Mouse (Mus musculus) embryonic stem cell, embryonic (primary cell): Measurements from ENCODE around the gene Lmod2.

Source experiments
- CTCF ChIA-PET, 4 experiments: fragments of 300-600 bp in 2 of 4; fragments of 350-600 bp in 2 of 4; sonication (Branson Sonifier 250); formaldehyde crosslinking; loops; one replicate each; lab custom pipeline; 2022; ENCODE audit warnings: inconsistent platforms in 2 of 4; lab: Charles Lee
- POLR2A ChIA-PET, 4 experiments: fragments of 300-600 bp in 2 of 4; fragments of 350-600 bp in 2 of 4; sonication (Branson Sonifier 250); formaldehyde crosslinking; loops; one replicate each; lab custom pipeline; 2022; ENCODE audit warnings: antibody characterized with exemption in 4 of 4, inconsistent platforms in 1 of 4; lab: Charles Lee

Lmod2 gene

GRCm38 (mm10) chr6:24597500-24597899 is at the start of gene Lmod2:
Gene Lmod2 (plus strand): TSS chr6:24597762.
- ChIA-PET CTCF (no interaction called here), POLR2A (no interaction called here)

GRCm38 (mm10) chr6:24549801-24550200 is 47.8 kb upstream of the Lmod2 start:
- POLR2A ChIA-PET, result no interaction called here
- CTCF ChIA-PET, result no interaction called here

GRCm38 (mm10) chr6:24552046-24552445 is 45.5 kb upstream of the Lmod2 start:
- ChIA-PET POLR2A (interaction anchor here in 1 of 4 experiments (1.0 kb wide), 1 partner anchor 55 kb away, joined by 3 read pairs; no protein-coding TSS in a partner anchor), CTCF (no interaction called here)

GRCm38 (mm10) chr6:24554427-24555086 is 43.0 kb upstream of the Lmod2 start:
- ChIA-PET CTCF (no interaction called here), POLR2A (no interaction called here)

- CTCF ChIA-PET, result no interaction called here
These were observed 42.1 kb upstream of the Lmod2 start for GRCm38 (mm10) chr6:24555488-24555887.

GRCm38 (mm10) chr6:24564081-24564480 is 33.5 kb upstream of the Lmod2 start:
- POLR2A ChIA-PET, result no interaction called here
- CTCF ChIA-PET, result no interaction called here

More at GRCm38 (mm10) chr6:24555488-24555887, 42.1 kb upstream of the Lmod2 start:
- POLR2A ChIA-PET, result no interaction called here

- CTCF ChIA-PET, result no interaction called here
- POLR2A ChIA-PET, result no interaction called here
These were observed 32.7 kb upstream of the Lmod2 start for GRCm38 (mm10) chr6:24564886-24565285.

- POLR2A ChIA-PET, result interaction anchor here in 1 of 4 experiments (0.6 kb wide), 1 partner anchor 162 kb away, joined by 10 read pairs; no protein-coding TSS in a partner anchor
- CTCF ChIA-PET, result no interaction called here
These were observed 28.6 kb upstream of the Lmod2 start for GRCm38 (mm10) chr6:24568963-24569362.

- ChIA-PET CTCF (no interaction called here), POLR2A (no interaction called here)
These were observed 27.9 kb upstream of the Lmod2 start for GRCm38 (mm10) chr6:24569711-24570110.

- ChIA-PET POLR2A (no interaction called here), CTCF (no interaction called here)
These were observed 27.3 kb upstream of the Lmod2 start for GRCm38 (mm10) chr6:24570278-24570677.

GRCm38 (mm10) chr6:24571126-24571525 is 26.4 kb upstream of the Lmod2 start:
- ChIA-PET CTCF (no interaction called here), POLR2A (no interaction called here)

GRCm38 (mm10) chr6:24572431-24572830 is 25.1 kb upstream of the Lmod2 start:
- ChIA-PET CTCF (interaction anchor here in 1 of 4 experiments (0.6 kb wide), 1 partner anchor 46 kb away, joined by 3 read pairs; no protein-coding TSS in a partner anchor), POLR2A (no interaction called here)

GRCm38 (mm10) chr6:24573319-24573718 is 24.2 kb upstream of the Lmod2 start:
- ChIA-PET CTCF (no interaction called here), POLR2A (no interaction called here)

GRCm38 (mm10) chr6:24583456-24583855 is 14.1 kb upstream of the Lmod2 start:
- POLR2A ChIA-PET, result no interaction called here

GRCm38 (mm10) chr6:24585431-24586310 is 11.9 kb upstream of the Lmod2 start:
- CTCF ChIA-PET, result no interaction called here

More at GRCm38 (mm10) chr6:24583456-24583855, 14.1 kb upstream of the Lmod2 start:
- CTCF ChIA-PET, result no interaction called here

GRCm38 (mm10) chr6:24586885-24587284 is 10.7 kb upstream of the Lmod2 start:
- ChIA-PET POLR2A (no interaction called here), CTCF (no interaction called here)

More at GRCm38 (mm10) chr6:24585431-24586310, 11.9 kb upstream of the Lmod2 start:
- POLR2A ChIA-PET, result no interaction called here

GRCm38 (mm10) chr6:24590282-24590681 is 7.3 kb upstream of the Lmod2 start:
- ChIA-PET CTCF (no interaction called here), POLR2A (interaction anchor here in 1 of 4 experiments (0.5 kb wide), 1 partner anchor 69 kb away, joined by 3 read pairs; no protein-coding TSS in a partner anchor)

GRCm38 (mm10) chr6:24591525-24592218 is 5.9 kb upstream of the Lmod2 start:
- CTCF ChIA-PET, result interaction anchor here in 2 of 4 experiments (0.6 to 0.7 kb wide), 2 partner anchors 15 to 1227 kb away, joined by 3 read pairs; no protein-coding TSS in a partner anchor

GRCm38 (mm10) chr6:24599179-24599578 is 1.6 kb downstream of the Lmod2 start:
- POLR2A ChIA-PET, result no interaction called here

More at GRCm38 (mm10) chr6:24591525-24592218, 5.9 kb upstream of the Lmod2 start:
- POLR2A ChIA-PET, result interaction anchor here in 1 of 4 experiments (1.0 kb wide), 1 partner anchor 10 kb away, joined by 5 read pairs; no protein-coding TSS in a partner anchor

More at GRCm38 (mm10) chr6:24599179-24599578, 1.6 kb downstream of the Lmod2 start:
- CTCF ChIA-PET, result no interaction called here
